8 mouse cellular contexts compared by ENCODE assay signal in genomic region chr10:94311511-94312006, GRCm38 (mm10). TPM values are rescaled to one million over a fixed set of nuclear protein-coding genes. Genes with fewer than 3 reads are reported as not detected.
DNase-seq lines count a peak whose midpoint lies in the region; ATAC-seq and TF ChIP-seq lines count a peak whose summit lies in the region.

Gene Tmcc3, plus strand, starts transcription at chr10:94311949.

- peak within 1 kb of the TSS; percentile 96 for H3K4me2 ChIP-seq in embryonic facial prominence, embryonic 12.5 days (replicated peaks)
- H3K4me2 ChIP-seq in heart, embryonic 14.5 days (ENCODE audit: low read length), result peak within 1 kb of the TSS; percentile 84
- peak within 1 kb of the TSS; percentile 94 for H3K4me2 ChIP-seq in neural tube, embryonic 12.5 days (replicated peaks)

- H3K27ac ChIP-seq in embryonic facial prominence, embryonic 12.5 days, result no peak within 1 kb of the TSS
- no peak within 1 kb of the TSS for H3K27ac ChIP-seq in heart, embryonic 14.5 days (replicated peaks in 1 of 2; ENCODE audit: control insufficient read depth in 1 of 2, insufficient read depth in 1 of 2, low read depth in 2 of 2, low read length in 2 of 2)
- H3K27ac ChIP-seq in neural tube, embryonic 12.5 days, result no peak within 1 kb of the TSS

- 4% methylated on average over 19 of the region's 19 CpGs for WGBS in embryonic facial prominence, embryonic 12.5 days
- 3% methylated on average over 19 of the region's 19 CpGs for WGBS in heart, embryonic 14.5 days
- 1% methylated on average over 19 of the region's 19 CpGs for WGBS in neural tube, embryonic 12.5 days

- no peaks in the 10 kb centered on the region for H3K36me3 ChIP-seq in E14TG2a.4 (ENCODE audit: insufficient read depth, low read length)
- H3K36me3 ChIP-seq in embryonic facial prominence, embryonic 12.5 days, result no peaks in the 10 kb centered on the region
- H3K36me3 ChIP-seq in heart, embryonic 14.5 days (ENCODE audit: control insufficient read depth, insufficient read depth, low read length), result no peaks in the 10 kb centered on the region
- H3K36me3 ChIP-seq in neural tube, embryonic 12.5 days, result no peaks in the 10 kb centered on the region

- H3K4me1 ChIP-seq in E14TG2a.4 (replicated peaks; ENCODE audit: low read depth, low read length), result peaks cover 12% of the 10 kb centered on the region
- H3K4me1 ChIP-seq in embryonic facial prominence, embryonic 12.5 days, result peaks cover 9% of the 10 kb centered on the region; the same call in 1 of the 2 replicates
- H3K4me1 ChIP-seq in heart, embryonic 14.5 days (ENCODE audit: control insufficient read depth in 2 of 2, insufficient read depth in 2 of 2, low read length in 2 of 2), result no peaks in the 10 kb centered on the region
- H3K4me1 ChIP-seq in neural tube, embryonic 12.5 days, result peaks cover 16% of the 10 kb centered on the region

- peak within 1 kb of the TSS; percentile 16 for H3K9ac ChIP-seq in embryonic facial prominence, embryonic 12.5 days
- H3K9ac ChIP-seq in heart, embryonic 14.5 days (ENCODE audit: low read length), result peak within 1 kb of the TSS; percentile 54
- peak within 1 kb of the TSS; percentile 45 for H3K9ac ChIP-seq in neural tube, embryonic 12.5 days

- peak within 1 kb of the TSS; percentile 75 for H3K4me3 ChIP-seq in E14TG2a.4 (replicated peaks; ENCODE audit: low read length)
- peak within 1 kb of the TSS; percentile 50 for H3K4me3 ChIP-seq in embryonic facial prominence, embryonic 12.5 days
- H3K4me3 ChIP-seq in heart, embryonic 14.5 days (ENCODE audit: control insufficient read depth in 1 of 2, insufficient read depth in 1 of 2, low read depth in 1 of 2, low read length in 2 of 2), result peak within 1 kb of the TSS; percentile 45 to 56
- H3K4me3 ChIP-seq in neural tube, embryonic 12.5 days, result peak within 1 kb of the TSS; percentile 43

- peaks cover 36% of the 10 kb centered on the region for H3K27me3 ChIP-seq in E14TG2a.4 (ENCODE audit: insufficient read depth, low read length)
- H3K27me3 ChIP-seq in embryonic facial prominence, embryonic 12.5 days, result peaks cover 29% of the 10 kb centered on the region
- H3K27me3 ChIP-seq in heart, embryonic 14.5 days (ENCODE audit: control insufficient read depth, insufficient read depth, low read length), result peaks cover 7% of the 10 kb centered on the region; the same call in 1 of the 2 replicates
- no peaks in the 10 kb centered on the region; the same call in none of the 2 replicates for H3K27me3 ChIP-seq in neural tube, embryonic 12.5 days (replicated peaks)

- no peaks in the 10 kb centered on the region for H3K9me3 ChIP-seq in E14TG2a.4 (ENCODE audit: low read length)
- no peaks in the 10 kb centered on the region for H3K9me3 ChIP-seq in embryonic facial prominence, embryonic 12.5 days
- no peaks in the 10 kb centered on the region for H3K9me3 ChIP-seq in heart, embryonic 14.5 days (ENCODE audit: control insufficient read depth, low read length)
- peaks cover 9% of the 10 kb centered on the region for H3K9me3 ChIP-seq in neural tube, embryonic 12.5 days

- no peak for TF ChIP-seq CTCF in E14TG2a.4 (conservative IDR thresholded peaks at IDR 0.05; ENCODE audit: low read length)

- no peak for ATAC-seq in embryonic facial prominence, embryonic 12.5 days (ENCODE audit: insufficient number of reproducible peaks, insufficient read depth, low FRiP score, low TSS enrichment)
- ATAC-seq in heart, embryonic 14.5 days (ENCODE audit: insufficient number of reproducible peaks, insufficient read depth, low FRiP score, low read depth), result no peak
- ATAC-seq in neural tube, embryonic 12.5 days (ENCODE audit: low FRiP score, low read depth), result peak; percentile 17; the same call in 1 of the 2 replicates

- DNase-seq in embryo, embryonic 10 days (ENCODE audit: low spot score), result peak; percentile 42
- no peak for DNase-seq in embryo, embryonic 9.5 days (ENCODE audit: extremely low spot score)
- DNase-seq in left cerebral cortex, adult 8-10 months (ENCODE audit: low spot score in 2 of 2), result no peak
- no peak for DNase-seq in urinary bladder, postnatal 4 days (ENCODE audit: low spot score in 2 of 2)

RNA-seq across cellular contexts. Expression of gene Tmcc3, which starts in this region (rescaled TPM):
- 7.2 and 7.3 TPM in 2 replicates for polyA plus RNA-seq in embryonic facial prominence, embryonic 12.5 days (2016; fragmentation: Nextera tagmentation; extraction: Ambion mirVana)
- polyA plus RNA-seq in heart, embryonic 14.5 days (2014; fragmentation: Nextera tagmentation; extraction: Ambion mirVana), result 8.8 and 9.6 TPM in 2 replicates
- total RNA-seq in left cerebral cortex, adult 8-10 months (2022), result 10 to 100 TPM; 37.5 to 45.6 (median 39.7) TPM
- polyA plus RNA-seq in neural tube, embryonic 12.5 days (2016; fragmentation: Nextera tagmentation; extraction: Ambion mirVana), result 7.6 and 8.8 TPM in 2 replicates
